Mouse (Mus musculus) hindbrain, embryonic 16.5 days (tissue): ENCODE data around the gene Rhou. TPM values are rescaled to one million over a fixed set of nuclear protein-coding genes. Genes with fewer than 3 reads are reported as not detected.

Source experiments
- ATAC-seq: fragments of 200-750 bp; cut with Nextera tagmentation; 2 replicates; pipeline ENCODE4 v1.8.0; 2017; ENCODE audit warnings: moderate TSS enrichment, moderate library complexity
- H3K27ac ChIP-seq: fragments of 300-500 bp; sonication (generic); 2 replicates; pipeline ENCODE4 v1.5.1; 2014; ENCODE audit warnings: low read depth, mild to moderate bottlenecking, control low read depth, low read length, moderate library complexity
- H3K27me3 ChIP-seq: fragments of 300-500 bp; sonication (generic); replicated peaks from 2 replicates; pipeline ENCODE4 v1.6.1; 2014; ENCODE audit warnings: low read length; ENCODE audit not compliant: control insufficient read depth, insufficient read depth
- H3K36me3 ChIP-seq: fragments of 300-500 bp; sonication (generic); 2 replicates; pipeline ENCODE4 v1.6.1; 2014; ENCODE audit warnings: mild to moderate bottlenecking, low read length, moderate library complexity, mixed read lengths; ENCODE audit not compliant: control insufficient read depth, insufficient read depth
- H3K4me1 ChIP-seq: fragments of 300-500 bp; sonication (generic); 2 replicates; pipeline ENCODE4 v1.6.1; 2014; ENCODE audit warnings: low read depth, low read length; ENCODE audit not compliant: control insufficient read depth, insufficient read depth
- H3K4me2 ChIP-seq: fragments of 300-500 bp; sonication (generic); 2 replicates; pipeline ENCODE4 v1.6.1; 2014; ENCODE audit warnings: mild to moderate bottlenecking, low read length, control low read depth, moderate library complexity
- H3K4me3 ChIP-seq: fragments of 300-500 bp; sonication (generic); 2 replicates; pipeline ENCODE4 v1.5.1; 2014; ENCODE audit warnings: mild to moderate bottlenecking, low read length, control low read depth, moderate library complexity
- H3K9ac ChIP-seq: fragments of 300-500 bp; sonication (generic); 2 replicates; pipeline ENCODE4 v1.6.1; 2014; ENCODE audit warnings: low read depth, mild to moderate bottlenecking, control low read depth, low read length, moderate library complexity
- H3K9me3 ChIP-seq: fragments of 300-500 bp; sonication (generic); 2 replicates; pipeline ENCODE4 v1.6.1; 2014; ENCODE audit warnings: mild to moderate bottlenecking, low read length, moderate library complexity; ENCODE audit not compliant: control insufficient read depth
- WGBS: fragments of 180-500 bp; shearing (Covaris S2); extraction: QIAGEN DNeasy Blood & Tissue Kit; methylation state at CpG from one replicate; pipeline ENCODE4 v1.1.7; 2014; 5-methylcytosine and 5-hydroxymethylcytosine counted together
- polyA plus RNA-seq: library from polyadenylated mRNA; unstranded; fragments of >200 nt; fragmentation: Nextera tagmentation; extraction: Ambion mirVana; gene quantifications from 2 replicates; pipeline ENCODE4 v1.2.1, GENCODE M21; 2015

The Rhou gene
- polyA plus RNA-seq, 1 experiment from 2014 or later, result 11.6 TPM

- Histone ChIP-seq H3K4me3 (no peak overlapping the region), H3K4me2 (no peak overlapping the region), H3K9me3 (no peaks in the 10 kb centered on the region), H3K4me1 (peaks cover 2% of the 10 kb centered on the region; the same call in 1 of the 2 replicates), H3K36me3 (no peaks in the 10 kb centered on the region), H3K27me3 (no peaks in the 10 kb centered on the region), H3K27ac (no peak overlapping the region), H3K9ac (no peak overlapping the region)
- no peak for ATAC-seq
- 73% methylated on average over 6 of the region's 6 CpGs for WGBS
Observed at GRCm38 (mm10) chr8:123672648-123673047, 18.9 kb downstream of the Rhou start.

GRCm38 (mm10) chr8:123675611-123676010 lies 21.9 kb downstream of the Rhou start:
- Histone ChIP-seq H3K4me1 (peaks cover 2% of the 10 kb centered on the region; the same call in 1 of the 2 replicates), H3K27ac (no peak overlapping the region)

GRCm38 (mm10) chr8:123678390-123678789 lies 24.7 kb downstream of the Rhou start:
- no peaks in the 10 kb centered on the region for H3K36me3 ChIP-seq
- no peak overlapping the region for H3K27ac ChIP-seq
- no peak overlapping the region for H3K4me2 ChIP-seq
- no peaks in the 10 kb centered on the region for H3K9me3 ChIP-seq
- ATAC-seq, result no peak
- H3K9ac ChIP-seq, result no peak overlapping the region
- H3K4me3 ChIP-seq, result no peak overlapping the region
- no peaks in the 10 kb centered on the region for H3K27me3 ChIP-seq
- WGBS, result 91% methylated on average over 4 of the region's 4 CpGs
- H3K4me1 ChIP-seq, result peaks cover 2% of the 10 kb centered on the region; the same call in 1 of the 2 replicates

More at GRCm38 (mm10) chr8:123675611-123676010, 21.9 kb downstream of the Rhou start:
- no peaks in the 10 kb centered on the region for H3K36me3 ChIP-seq
- WGBS, result 52% methylated on average over 5 of the region's 5 CpGs
- no peak overlapping the region for H3K9ac ChIP-seq
- no peaks in the 10 kb centered on the region for H3K27me3 ChIP-seq
- ATAC-seq, result no peak
- H3K4me3 ChIP-seq, result no peak overlapping the region
- H3K9me3 ChIP-seq, result no peaks in the 10 kb centered on the region
- no peak overlapping the region for H3K4me2 ChIP-seq

GRCm38 (mm10) chr8:123682073-123682761 lies 28.5 kb downstream of the Rhou start:
- WGBS, result 20% methylated on average over 18 of the region's 18 CpGs
- ATAC-seq, result 0 out of 2 replicates have a peak, but pooled peaks have one; percentile 17
- no peak overlapping the region for H3K4me2 ChIP-seq

GRCm38 (mm10) chr8:123683321-123683720 lies 29.6 kb downstream of the Rhou start:
- Histone ChIP-seq H3K36me3 (no peaks in the 10 kb centered on the region), H3K4me1 (no peaks in the 10 kb centered on the region; the same call in 1 of the 2 replicates), H3K27ac (no peak overlapping the region), H3K4me3 (no peak overlapping the region), H3K4me2 (no peak overlapping the region), H3K9me3 (no peaks in the 10 kb centered on the region), H3K27me3 (no peaks in the 10 kb centered on the region), H3K9ac (no peak overlapping the region)
- 66% methylated on average over 7 of the region's 7 CpGs for WGBS
- no peak for ATAC-seq

More at GRCm38 (mm10) chr8:123682073-123682761, 28.5 kb downstream of the Rhou start:
- Histone ChIP-seq H3K27ac (no peak overlapping the region), H3K27me3 (no peaks in the 10 kb centered on the region), H3K9me3 (no peaks in the 10 kb centered on the region), H3K4me1 (no peaks in the 10 kb centered on the region; the same call in 1 of the 2 replicates), H3K36me3 (no peaks in the 10 kb centered on the region), H3K4me3 (no peak overlapping the region), H3K9ac (no peak overlapping the region)

GRCm38 (mm10) chr8:123684806-123685205 lies 31.1 kb downstream of the Rhou start:
- Histone ChIP-seq H3K36me3 (no peaks in the 10 kb centered on the region), H3K27ac (peak overlapping the region; percentile 62; the same call in 1 of the 2 replicates), H3K4me2 (no peak overlapping the region), H3K27me3 (no peaks in the 10 kb centered on the region), H3K9me3 (no peaks in the 10 kb centered on the region), H3K9ac (no peak overlapping the region), H3K4me1 (no peaks in the 10 kb centered on the region; the same call in 1 of the 2 replicates), H3K4me3 (no peak overlapping the region)
- ATAC-seq, result no peak
- WGBS, result 91% methylated on average over 7 of the region's 7 CpGs

GRCm38 (mm10) chr8:123685477-123685876 lies 31.7 kb downstream of the Rhou start:
- 45% methylated on average over 4 of the region's 4 CpGs for WGBS
- Histone ChIP-seq H3K4me1 (no peaks in the 10 kb centered on the region; the same call in 1 of the 2 replicates), H3K27ac (peak overlapping the region; percentile 2; the same call in 1 of the 2 replicates), H3K36me3 (no peaks in the 10 kb centered on the region), H3K9me3 (no peaks in the 10 kb centered on the region), H3K9ac (no peak overlapping the region), H3K27me3 (no peaks in the 10 kb centered on the region), H3K4me3 (no peak overlapping the region), H3K4me2 (no peak overlapping the region)
- ATAC-seq, result 0 out of 2 replicates have a peak, but pooled peaks have one; percentile 56

GRCm38 (mm10) chr8:123687826-123688225 lies 34.1 kb downstream of the Rhou start:
- Histone ChIP-seq H3K27ac (no peak overlapping the region), H3K4me3 (no peak overlapping the region), H3K4me1 (no peaks in the 10 kb centered on the region), H3K4me2 (no peak overlapping the region), H3K27me3 (no peaks in the 10 kb centered on the region), H3K36me3 (no peaks in the 10 kb centered on the region), H3K9me3 (no peaks in the 10 kb centered on the region), H3K9ac (no peak overlapping the region)
- no peak for ATAC-seq
- 64% methylated on average over 4 of the region's 4 CpGs for WGBS

- Histone ChIP-seq H3K9ac (no peak overlapping the region), H3K4me3 (no peak overlapping the region), H3K27me3 (no peaks in the 10 kb centered on the region), H3K36me3 (no peaks in the 10 kb centered on the region), H3K27ac (no peak overlapping the region), H3K4me1 (no peaks in the 10 kb centered on the region), H3K9me3 (no peaks in the 10 kb centered on the region), H3K4me2 (no peak overlapping the region)
- ATAC-seq, result no peak
- WGBS, result 83% methylated on average over 10 of the region's 10 CpGs
Observed at GRCm38 (mm10) chr8:123692165-123692962, 38.6 kb downstream of the Rhou start.
